Mouse (Mus musculus) spleen, adult 2 months (tissue): ENCODE results near the gene Tm6sf2.

Source experiments
- CTCF ChIP-seq: fragments of 200-500 bp; IDR thresholded peaks from 2 replicates; pipeline ENCODE4 v1.5.1; 2011; ENCODE audit warnings: mild to moderate bottlenecking, inconsistent platforms; ENCODE audit not compliant: insufficient read depth, insufficient read length, insufficient replicate concordance; ENCODE audit errors: extremely low read depth
- POLR2A ChIP-seq: fragments of 200-500 bp; IDR thresholded peaks from 2 replicates; pipeline ENCODE4 v1.6.1; 2011; ENCODE audit warnings: low read depth, low read length, inconsistent platforms

DNA sequence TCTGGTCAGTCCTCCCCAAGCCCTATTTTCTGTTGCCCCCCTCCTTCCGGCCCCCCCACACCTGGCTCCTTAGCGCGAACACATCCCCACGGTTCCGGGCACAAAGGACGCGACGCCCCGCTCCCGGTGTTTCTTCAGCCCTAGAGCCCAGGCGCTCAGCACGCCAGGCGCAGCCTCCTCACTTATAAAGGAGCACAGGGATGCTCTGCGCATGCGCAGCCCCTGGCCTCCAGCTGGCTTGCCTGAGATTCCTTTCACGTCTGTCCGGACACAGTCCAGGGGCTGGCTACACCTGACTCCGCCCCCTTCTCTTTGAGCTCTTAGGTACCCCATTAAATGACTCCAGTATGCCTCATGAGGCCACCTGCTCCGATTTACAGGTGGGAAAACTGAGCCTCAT is 47.9 kb downstream of the Tm6sf2 start, which contains the start of gene Ncan:
- TF ChIP-seq POLR2A (no peak), CTCF (no peak)
